Mouse (Mus musculus) embryonic facial prominence, embryonic 15.5 days (tissue): ENCODE data around the gene Lgals3bp. TPM values are rescaled to one million over a fixed set of nuclear protein-coding genes. Genes with fewer than 3 reads are reported as not detected.

ENCODE experiments used
- ATAC-seq: fragments of 200-750 bp; cut with Nextera tagmentation; 2 replicates; pipeline ENCODE4 v1.8.0; 2017; ENCODE audit warnings: low read depth, moderate TSS enrichment; ENCODE audit not compliant: insufficient number of reproducible peaks, low FRiP score, low TSS enrichment
- H3K27ac ChIP-seq: fragments of 300-500 bp; sonication (generic); replicated peaks from 2 replicates; pipeline ENCODE4 v1.5.1; 2015; ENCODE audit warnings: mild to moderate bottlenecking, inconsistent platforms
- H3K27me3 ChIP-seq: fragments of 300-500 bp; sonication (generic); 2 replicates; pipeline ENCODE4 v1.6.1; 2015; ENCODE audit warnings: inconsistent platforms
- H3K36me3 ChIP-seq: fragments of 300-500 bp; sonication (generic); 2 replicates; pipeline ENCODE4 v1.6.1; 2015; ENCODE audit warnings: mild to moderate bottlenecking, inconsistent platforms
- H3K4me1 ChIP-seq: fragments of 300-500 bp; sonication (generic); 2 replicates; pipeline ENCODE4 v1.6.1; 2015; ENCODE audit warnings: inconsistent platforms
- H3K4me2 ChIP-seq: fragments of 300-500 bp; sonication (generic); replicated peaks from 2 replicates; pipeline ENCODE4 v1.6.1; 2015; ENCODE audit warnings: mild to moderate bottlenecking, inconsistent platforms
- H3K4me3 ChIP-seq: fragments of 300-500 bp; sonication (generic); replicated peaks from 2 replicates; pipeline ENCODE4 v1.5.1; 2015; ENCODE audit warnings: mild to moderate bottlenecking, inconsistent platforms
- H3K9ac ChIP-seq: fragments of 300-500 bp; sonication (generic); 2 replicates; pipeline ENCODE4 v1.6.1; 2015; ENCODE audit warnings: inconsistent platforms
- H3K9me3 ChIP-seq: fragments of 300-500 bp; sonication (generic); replicated peaks from 2 replicates; pipeline ENCODE4 v1.6.1; 2016; ENCODE audit warnings: inconsistent platforms
- WGBS: fragments of 180-500 bp; shearing (Covaris S2); methylation state at CpG from one replicate; pipeline ENCODE4 v1.1.7; 2015; 5-methylcytosine and 5-hydroxymethylcytosine counted together
- polyA plus RNA-seq: library from polyadenylated mRNA; unstranded; fragments of >200 nt; fragmentation: Nextera tagmentation; extraction: Ambion mirVana; gene quantifications from 2 replicates; pipeline ENCODE4 v1.2.1, GENCODE M21; 2015

Gene Lgals3bp
- polyA plus RNA-seq, 1 experiment from 2014 or later: 19.8 TPM

GRCm38 (mm10) chr11:118409106-118410072, 7.5 kb upstream of the Lgals3bp start:
- Histone ChIP-seq H3K27me3 (no peaks in the 10 kb centered on the region), H3K27ac (no peak overlapping the region), H3K4me2 (no peak overlapping the region), H3K4me1 (0 out of 2 replicates have a peak, but pooled peaks cover 8% of the 10 kb centered on the region), H3K9ac (no peak overlapping the region), H3K9me3 (no peaks in the 10 kb centered on the region), H3K4me3 (no peak overlapping the region), H3K36me3 (peaks cover 60% of the 10 kb centered on the region)
- WGBS: 82% methylated on average over 12 of the region's 12 CpGs
- no peak for ATAC-seq

GRCm38 (mm10) chr11:118408051-118408740, 6.3 kb upstream of the Lgals3bp start:
- Histone ChIP-seq H3K9ac (no peak overlapping the region), H3K4me1 (0 out of 2 replicates have a peak, but pooled peaks cover 4% of the 10 kb centered on the region), H3K27ac (no peak overlapping the region), H3K36me3 (peaks cover 53% of the 10 kb centered on the region), H3K4me2 (no peak overlapping the region), H3K27me3 (no peaks in the 10 kb centered on the region), H3K9me3 (no peaks in the 10 kb centered on the region), H3K4me3 (no peak overlapping the region)
- 90% methylated on average over 18 of the region's 18 CpGs for WGBS
- ATAC-seq: no peak

- Histone ChIP-seq H3K9ac (no peak overlapping the region), H3K4me1 (no peaks in the 10 kb centered on the region), H3K9me3 (no peaks in the 10 kb centered on the region), H3K4me3 (no peak overlapping the region), H3K27ac (no peak overlapping the region), H3K4me2 (no peak overlapping the region), H3K27me3 (no peaks in the 10 kb centered on the region), H3K36me3 (peaks cover 53% of the 10 kb centered on the region)
- 83% methylated on average over 23 of the region's 23 CpGs for WGBS
- ATAC-seq: no peak
These were observed 5.5 kb upstream of the Lgals3bp start for GRCm38 (mm10) chr11:118407318-118407910.

- 87% methylated on average over 5 of the region's 5 CpGs for WGBS
- Histone ChIP-seq H3K27me3 (no peaks in the 10 kb centered on the region), H3K9me3 (no peaks in the 10 kb centered on the region), H3K4me3 (no peak overlapping the region), H3K4me1 (peaks cover 7% of the 10 kb centered on the region), H3K36me3 (peaks cover 53% of the 10 kb centered on the region), H3K9ac (no peak overlapping the region), H3K27ac (no peak overlapping the region), H3K4me2 (no peak overlapping the region)
- ATAC-seq: no peak
These were observed 4.6 kb upstream of the Lgals3bp start for GRCm38 (mm10) chr11:118406521-118406920.

GRCm38 (mm10) chr11:118405311-118405710, 3.4 kb upstream of the Lgals3bp start:
- Histone ChIP-seq H3K4me3 (no peak overlapping the region), H3K9ac (no peak overlapping the region), H3K36me3 (peaks cover 41% of the 10 kb centered on the region), H3K4me2 (no peak overlapping the region), H3K9me3 (no peaks in the 10 kb centered on the region), H3K4me1 (peaks cover 19% of the 10 kb centered on the region), H3K27me3 (no peaks in the 10 kb centered on the region), H3K27ac (no peak overlapping the region)
- ATAC-seq: no peak
- 87% methylated on average over 8 of the region's 8 CpGs for WGBS

- no peaks in the 10 kb centered on the region for H3K27me3 ChIP-seq
- H3K4me3 ChIP-seq: no peak overlapping the region
- H3K4me2 ChIP-seq: no peak overlapping the region
- H3K36me3 ChIP-seq: peaks cover 31% of the 10 kb centered on the region
- H3K4me1 ChIP-seq: peaks cover 21% of the 10 kb centered on the region
- no peaks in the 10 kb centered on the region for H3K9me3 ChIP-seq
- no peak overlapping the region for H3K27ac ChIP-seq
- no peak overlapping the region for H3K9ac ChIP-seq
- 70% methylated on average over 6 of the region's 6 CpGs for WGBS
- no peak for ATAC-seq
These were observed 2.3 kb upstream of the Lgals3bp start for GRCm38 (mm10) chr11:118403951-118404899.

- WGBS: 81% methylated on average over 2 of the region's 2 CpGs
- no peak overlapping the region for H3K9ac ChIP-seq
- H3K27me3 ChIP-seq: no peaks in the 10 kb centered on the region
- H3K36me3 ChIP-seq: peaks cover 22% of the 10 kb centered on the region
- H3K4me3 ChIP-seq: no peak overlapping the region
- H3K4me2 ChIP-seq: no peak overlapping the region
- no peak overlapping the region for H3K27ac ChIP-seq
- no peak for ATAC-seq
- H3K9me3 ChIP-seq: no peaks in the 10 kb centered on the region
- H3K4me1 ChIP-seq: peaks cover 21% of the 10 kb centered on the region
These were observed 1.3 kb upstream of the Lgals3bp start for GRCm38 (mm10) chr11:118403183-118403582.

- Histone ChIP-seq H3K9ac (no peak overlapping the region), H3K9me3 (no peaks in the 10 kb centered on the region), H3K4me2 (0 out of 2 replicates have a peak overlapping the region, but pooled peaks have one; percentile 10), H3K27ac (peak overlapping the region; percentile 69), H3K36me3 (peaks cover 3% of the 10 kb centered on the region; the same call in 1 of the 2 replicates), H3K27me3 (no peaks in the 10 kb centered on the region), H3K4me1 (peaks cover 21% of the 10 kb centered on the region), H3K4me3 (no peak overlapping the region)
- WGBS: 77% methylated on average over 4 of the region's 4 CpGs
- no peak for ATAC-seq
These were observed 697 bp downstream of the Lgals3bp start for GRCm38 (mm10) chr11:118401195-118401594.

GRCm38 (mm10) chr11:118400566-118400936, 1.3 kb downstream of the Lgals3bp start:
- H3K36me3 ChIP-seq: 0 out of 2 replicates have a peak, but pooled peaks cover 6% of the 10 kb centered on the region
- 35% methylated on average over 6 of the region's 6 CpGs for WGBS
- peak overlapping the region; percentile 69; the same call in 1 of the 2 replicates for H3K27ac ChIP-seq
- no peaks in the 10 kb centered on the region for H3K27me3 ChIP-seq
- peaks cover 21% of the 10 kb centered on the region for H3K4me1 ChIP-seq
- no peak for ATAC-seq
- no peaks in the 10 kb centered on the region for H3K9me3 ChIP-seq
- no peak overlapping the region for H3K9ac ChIP-seq
- no peak overlapping the region for H3K4me2 ChIP-seq
- H3K4me3 ChIP-seq: no peak overlapping the region

- Histone ChIP-seq H3K27ac (peak overlapping the region; percentile 69; the same call in 1 of the 2 replicates), H3K4me1 (peaks cover 21% of the 10 kb centered on the region), H3K4me3 (no peak overlapping the region), H3K9me3 (no peaks in the 10 kb centered on the region), H3K9ac (no peak overlapping the region), H3K4me2 (no peak overlapping the region), H3K27me3 (no peaks in the 10 kb centered on the region), H3K36me3 (0 out of 2 replicates have a peak, but pooled peaks cover 7% of the 10 kb centered on the region)
- ATAC-seq: no peak
- WGBS: 68% methylated on average over 5 of the region's 5 CpGs
These were observed 1.9 kb downstream of the Lgals3bp start for GRCm38 (mm10) chr11:118399891-118400565.
